Mouse (Mus musculus) forebrain, embryonic 10.5 days (tissue): ENCODE measurements at regions not wholly inside any gene's neighbourhood (a gene's known extent, or its start where the extent isn't known, plus 50 kb on each side); places are given as distances from the start of the nearest gene placed in this dataset.

Source experiments
- DNase-seq: peaks from one replicate; pipeline ENCODE4 v3.0.0-alpha.2; 2017; ENCODE audit warnings: low spot score; ENCODE audit errors: extremely low spot score
- H3K27ac ChIP-seq: fragments of 300-500 bp; sonication (generic); 2 replicates; pipeline ENCODE4 v1.5.1; 2016; ENCODE audit warnings: mild to moderate bottlenecking
- H3K27me3 ChIP-seq: fragments of 300-500 bp; sonication (generic); 2 replicates; pipeline ENCODE4 v1.6.1; 2016; ENCODE audit warnings: mild to moderate bottlenecking; ENCODE audit not compliant: poor library complexity, severe bottlenecking
- H3K36me3 ChIP-seq: fragments of 300-500 bp; sonication (generic); replicated peaks from 2 replicates; pipeline ENCODE4 v1.6.1; 2016; ENCODE audit warnings: mild to moderate bottlenecking, moderate library complexity
- H3K4me1 ChIP-seq: fragments of 300-500 bp; sonication (generic); 2 replicates; pipeline ENCODE4 v1.6.1; 2016
- H3K4me3 ChIP-seq: fragments of 300-500 bp; sonication (generic); 2 replicates; pipeline ENCODE4 v1.5.1; 2016; ENCODE audit warnings: mild to moderate bottlenecking, moderate library complexity
- H3K9me3 ChIP-seq: fragments of 300-500 bp; sonication (generic); 2 replicates; pipeline ENCODE4 v1.6.1; 2016; ENCODE audit warnings: mild to moderate bottlenecking, moderate library complexity
- WGBS: fragments of 180-500 bp; shearing (Covaris S2); methylation state at CpG from one replicate; pipeline ENCODE4 v1.1.7; 2016; 5-methylcytosine and 5-hydroxymethylcytosine counted together

- Histone ChIP-seq H3K9me3 (no peaks in the 10 kb centered on the region), H3K4me1 (peaks cover 16% of the 10 kb centered on the region), H3K36me3 (no peaks in the 10 kb centered on the region), H3K27ac (0 out of 2 replicates have a peak overlapping the region, but pooled peaks have one; percentile 51), H3K4me3 (no peak overlapping the region), H3K27me3 (no peaks in the 10 kb centered on the region)
- no peak for DNase-seq
- WGBS, result 37% methylated on average over 9 of the region's 9 CpGs
These were observed 381.0 kb upstream of the Klf12 start for GRCm38 (mm10) chr14:100665361-100665955.

- DNase-seq, result no peak
- Histone ChIP-seq H3K27me3 (no peaks in the 10 kb centered on the region), H3K4me1 (peaks cover 16% of the 10 kb centered on the region), H3K4me3 (no peak overlapping the region), H3K9me3 (no peaks in the 10 kb centered on the region), H3K36me3 (no peaks in the 10 kb centered on the region), H3K27ac (no peak overlapping the region)
- WGBS, result 76% methylated on average over 3 of the region's 3 CpGs
These were observed 379.7 kb upstream of the Klf12 start for GRCm38 (mm10) chr14:100664180-100664579.

- 83% methylated on average over 2 of the region's 2 CpGs for WGBS
- H3K27me3 ChIP-seq, result no peaks in the 10 kb centered on the region
- H3K27ac ChIP-seq, result no peak overlapping the region
- H3K4me1 ChIP-seq, result no peaks in the 10 kb centered on the region
- DNase-seq, result no peak
- H3K9me3 ChIP-seq, result no peaks in the 10 kb centered on the region
- H3K36me3 ChIP-seq, result no peaks in the 10 kb centered on the region
- H3K4me3 ChIP-seq, result no peak overlapping the region
These were observed 357.6 kb upstream of the Klf12 start for GRCm38 (mm10) chr14:100642076-100642475.

- Histone ChIP-seq H3K36me3 (no peaks in the 10 kb centered on the region), H3K27ac (no peak overlapping the region), H3K4me1 (no peaks in the 10 kb centered on the region), H3K9me3 (no peaks in the 10 kb centered on the region), H3K27me3 (no peaks in the 10 kb centered on the region), H3K4me3 (no peak overlapping the region)
- WGBS, result 74% methylated on average over 6 of the region's 6 CpGs
- DNase-seq, result no peak
These were observed 350.0 kb upstream of the Klf12 start for GRCm38 (mm10) chr14:100634521-100634920.

GRCm38 (mm10) chr14:100631676-100632075 is 347.2 kb upstream of the Klf12 start:
- Histone ChIP-seq H3K27me3 (no peaks in the 10 kb centered on the region), H3K4me3 (no peak overlapping the region), H3K4me1 (0 out of 2 replicates have a peak, but pooled peaks cover 4% of the 10 kb centered on the region), H3K36me3 (no peaks in the 10 kb centered on the region), H3K9me3 (no peaks in the 10 kb centered on the region), H3K27ac (no peak overlapping the region)
- no peak for DNase-seq
- WGBS, result 90% methylated on average over 1 of the region's 1 CpGs

- no peaks in the 10 kb centered on the region for H3K27me3 ChIP-seq
- H3K4me1 ChIP-seq, result 0 out of 2 replicates have a peak, but pooled peaks cover 4% of the 10 kb centered on the region
- no peak overlapping the region for H3K27ac ChIP-seq
- H3K9me3 ChIP-seq, result no peaks in the 10 kb centered on the region
- no peak overlapping the region for H3K4me3 ChIP-seq
- DNase-seq, result no peak
- no peaks in the 10 kb centered on the region for H3K36me3 ChIP-seq
- 63% methylated on average over 6 of the region's 6 CpGs for WGBS
These were observed 345.7 kb upstream of the Klf12 start for GRCm38 (mm10) chr14:100630197-100630596.

GRCm38 (mm10) chr14:100627523-100627922 is 343.0 kb upstream of the Klf12 start:
- no peak for DNase-seq
- Histone ChIP-seq H3K27me3 (no peaks in the 10 kb centered on the region), H3K9me3 (no peaks in the 10 kb centered on the region), H3K4me1 (0 out of 2 replicates have a peak, but pooled peaks cover 4% of the 10 kb centered on the region), H3K36me3 (no peaks in the 10 kb centered on the region), H3K27ac (no peak overlapping the region), H3K4me3 (no peak overlapping the region)
- whole genome bisulfite sequencing, result 23% methylated on average over 2 of the region's 2 CpGs

GRCm38 (mm10) chr14:100619656-100620030 is 335.2 kb upstream of the Klf12 start:
- Histone ChIP-seq H3K36me3 (no peaks in the 10 kb centered on the region), H3K27ac (no peak overlapping the region)
- WGBS, result 76% methylated on average over 1 of the region's 1 CpGs

GRCm38 (mm10) chr14:100618793-100619655 is 334.5 kb upstream of the Klf12 start:
- Histone ChIP-seq H3K4me3 (no peak overlapping the region), H3K27me3 (no peaks in the 10 kb centered on the region), H3K36me3 (no peaks in the 10 kb centered on the region), H3K4me1 (peaks cover 9% of the 10 kb centered on the region), H3K27ac (no peak overlapping the region), H3K9me3 (no peaks in the 10 kb centered on the region)
- 82% methylated on average over 12 of the region's 12 CpGs for whole genome bisulfite sequencing
- no peak for DNase-seq

More at GRCm38 (mm10) chr14:100619656-100620030, 335.2 kb upstream of the Klf12 start:
- no peak overlapping the region for H3K4me3 ChIP-seq
- H3K4me1 ChIP-seq, result peaks cover 9% of the 10 kb centered on the region
- no peaks in the 10 kb centered on the region for H3K27me3 ChIP-seq
- H3K9me3 ChIP-seq, result no peaks in the 10 kb centered on the region
- no peak for DNase-seq

- Histone ChIP-seq H3K9me3 (no peaks in the 10 kb centered on the region), H3K27me3 (no peaks in the 10 kb centered on the region), H3K36me3 (no peaks in the 10 kb centered on the region), H3K4me1 (no peaks in the 10 kb centered on the region), H3K27ac (no peak overlapping the region), H3K4me3 (no peak overlapping the region)
- WGBS, result 93% methylated on average over 1 of the region's 1 CpGs
- DNase-seq, result no peak
These were observed 325.7 kb upstream of the Klf12 start for GRCm38 (mm10) chr14:100610017-100610760.

GRCm38 (mm10) chr14:100607109-100607508 is 322.6 kb upstream of the Klf12 start:
- Histone ChIP-seq H3K36me3 (no peaks in the 10 kb centered on the region), H3K27me3 (no peaks in the 10 kb centered on the region), H3K4me3 (no peak overlapping the region), H3K4me1 (no peaks in the 10 kb centered on the region), H3K27ac (no peak overlapping the region), H3K9me3 (no peaks in the 10 kb centered on the region)
- no peak for DNase-seq
- 93% methylated on average over 4 of the region's 4 CpGs for WGBS

- Histone ChIP-seq H3K36me3 (no peaks in the 10 kb centered on the region), H3K27me3 (no peaks in the 10 kb centered on the region), H3K4me3 (no peak overlapping the region), H3K4me1 (no peaks in the 10 kb centered on the region), H3K27ac (no peak overlapping the region), H3K9me3 (no peaks in the 10 kb centered on the region)
- no peak for DNase-seq
- WGBS, result 71% methylated on average over 7 of the region's 7 CpGs
These were observed 316.5 kb upstream of the Klf12 start for GRCm38 (mm10) chr14:100600886-100601451.
